Mouse (Mus musculus) liver, adult (tissue): Measurements from ENCODE around the gene Crhr2.

ENCODE experiments used
- GATA4 ChIP-seq: IDR thresholded peaks from 2 replicates; pipeline ENCODE4 v1.6.1; 2014; ENCODE audit warnings: mild to moderate bottlenecking, low read length; ENCODE audit not compliant: insufficient replicate concordance

The Crhr2 gene

DNA sequence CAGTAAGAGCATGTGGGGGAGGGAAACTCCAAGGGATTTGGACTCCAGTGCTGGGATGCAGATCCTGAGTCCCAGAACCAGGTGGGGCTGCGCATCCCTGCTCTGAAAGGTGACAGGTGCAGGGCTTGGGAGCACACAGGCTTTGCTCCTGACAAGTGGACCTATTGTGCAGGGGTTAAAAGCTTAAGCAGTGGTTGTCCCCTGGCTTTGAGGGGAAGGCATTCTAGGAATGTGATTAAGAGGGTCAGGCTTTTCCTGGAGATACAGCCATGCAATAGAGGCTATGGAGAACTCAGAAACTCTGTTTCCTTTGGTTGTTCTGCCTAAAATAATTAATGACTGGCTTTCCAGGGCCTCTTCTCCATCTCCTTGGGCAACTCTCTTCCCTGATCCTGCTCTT is 609 bp upstream of the Crhr2 start:
- no peak for TF ChIP-seq GATA4

DNA sequence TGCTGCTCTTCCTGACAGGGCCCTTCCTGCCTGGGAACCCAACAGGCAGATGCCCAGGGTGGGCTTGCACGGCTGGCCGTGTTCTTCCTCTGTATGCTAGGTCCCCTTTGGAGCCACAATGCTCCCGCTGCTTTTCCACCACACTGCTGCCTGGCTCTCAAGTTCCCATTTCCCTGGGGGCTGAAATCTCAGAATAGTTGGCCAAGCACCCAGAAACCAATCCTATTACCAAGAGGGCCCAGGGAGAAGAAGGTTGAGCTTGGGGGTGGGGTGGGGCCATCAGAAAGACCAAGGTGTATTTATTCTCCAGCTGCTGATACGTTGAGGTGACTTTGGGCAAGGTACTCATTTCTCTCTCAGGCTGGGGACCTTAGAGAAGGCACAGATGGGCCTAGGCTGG is 1.5 kb downstream of the Crhr2 start:
- TF ChIP-seq GATA4 = no peak

DNA sequence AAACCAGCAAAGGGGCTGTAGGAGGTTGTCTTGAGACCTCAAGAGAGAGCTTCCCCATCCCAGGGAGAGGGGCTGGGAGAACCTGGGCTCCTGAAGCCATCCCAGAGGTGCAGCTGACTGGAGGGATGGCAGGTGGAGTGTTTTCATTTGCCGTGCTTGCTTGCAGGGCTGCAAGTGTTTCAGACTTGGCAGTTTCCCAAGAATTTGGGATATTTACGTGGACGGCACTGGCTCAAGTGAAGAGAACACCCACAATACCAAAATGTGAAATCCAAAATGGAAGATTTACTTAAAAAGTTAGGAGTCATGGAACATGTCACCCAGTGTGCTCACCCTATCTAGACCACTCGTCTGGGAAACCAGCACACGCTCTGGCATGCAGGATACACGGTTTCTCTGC is 2.2 kb downstream of the Crhr2 start:
- no peak for TF ChIP-seq GATA4

DNA sequence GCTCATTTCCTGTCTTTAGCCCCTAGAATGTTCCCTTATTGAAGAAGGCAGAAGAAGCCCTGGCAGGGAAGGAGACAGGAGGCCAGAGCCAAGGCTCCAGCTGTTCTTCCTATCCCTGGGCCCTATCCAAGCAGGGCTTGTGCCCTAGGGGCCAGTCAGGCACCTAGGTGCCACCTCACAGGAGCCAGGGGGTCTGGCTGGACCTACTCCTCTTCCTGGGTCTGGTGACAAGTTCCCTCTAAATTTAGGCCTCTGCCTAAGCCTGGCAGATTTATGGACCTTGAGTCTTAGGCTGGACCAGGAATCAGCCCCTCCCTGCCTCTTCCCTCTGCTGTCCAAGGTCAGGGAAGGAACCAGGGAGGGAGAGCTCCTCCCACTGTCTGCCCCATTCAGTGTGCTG is 4.4 kb downstream of the Crhr2 start:
- no peak for TF ChIP-seq GATA4

DNA sequence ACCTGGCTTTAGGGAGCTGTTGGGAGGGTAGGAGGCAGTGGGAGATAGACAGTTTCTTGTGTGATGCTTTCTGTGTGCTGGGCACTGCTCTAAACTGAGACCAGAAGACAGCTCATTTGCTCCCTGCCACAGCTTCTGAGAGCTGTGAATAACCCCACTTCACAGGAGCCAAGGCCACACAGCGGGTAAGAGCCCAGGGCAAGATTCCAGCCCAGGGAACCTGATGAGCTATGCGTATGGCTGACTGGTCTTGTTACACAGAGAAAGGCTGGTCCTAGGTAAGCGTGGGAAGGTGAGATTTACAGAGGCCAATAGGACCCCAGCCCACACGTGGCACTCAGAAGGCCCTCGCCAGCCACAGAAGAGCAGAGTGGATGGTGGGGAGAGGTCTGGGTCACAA is 6.2 kb downstream of the Crhr2 start:
- TF ChIP-seq GATA4 = no peak

DNA sequence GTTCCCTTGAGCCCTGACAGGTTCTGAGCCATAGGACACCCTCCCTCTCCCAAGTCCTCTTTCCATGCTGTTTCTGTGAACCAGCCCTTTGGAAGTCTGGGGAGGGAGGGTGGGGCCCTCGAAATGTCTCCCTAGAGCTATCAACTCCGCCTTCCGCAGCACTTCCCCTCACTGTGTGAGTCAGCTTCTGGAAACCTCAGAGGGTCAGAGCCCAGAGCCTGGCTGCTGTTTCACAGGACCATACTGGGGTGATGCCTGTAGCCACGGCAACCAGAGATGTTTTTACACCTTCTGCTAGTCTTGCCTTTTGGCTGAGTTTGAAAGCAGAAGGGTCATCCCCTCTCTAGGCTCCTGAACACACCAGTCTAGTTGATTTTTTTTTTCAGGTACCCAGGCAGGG is 9.8 kb downstream of the Crhr2 start:
- no peak for TF ChIP-seq GATA4

DNA sequence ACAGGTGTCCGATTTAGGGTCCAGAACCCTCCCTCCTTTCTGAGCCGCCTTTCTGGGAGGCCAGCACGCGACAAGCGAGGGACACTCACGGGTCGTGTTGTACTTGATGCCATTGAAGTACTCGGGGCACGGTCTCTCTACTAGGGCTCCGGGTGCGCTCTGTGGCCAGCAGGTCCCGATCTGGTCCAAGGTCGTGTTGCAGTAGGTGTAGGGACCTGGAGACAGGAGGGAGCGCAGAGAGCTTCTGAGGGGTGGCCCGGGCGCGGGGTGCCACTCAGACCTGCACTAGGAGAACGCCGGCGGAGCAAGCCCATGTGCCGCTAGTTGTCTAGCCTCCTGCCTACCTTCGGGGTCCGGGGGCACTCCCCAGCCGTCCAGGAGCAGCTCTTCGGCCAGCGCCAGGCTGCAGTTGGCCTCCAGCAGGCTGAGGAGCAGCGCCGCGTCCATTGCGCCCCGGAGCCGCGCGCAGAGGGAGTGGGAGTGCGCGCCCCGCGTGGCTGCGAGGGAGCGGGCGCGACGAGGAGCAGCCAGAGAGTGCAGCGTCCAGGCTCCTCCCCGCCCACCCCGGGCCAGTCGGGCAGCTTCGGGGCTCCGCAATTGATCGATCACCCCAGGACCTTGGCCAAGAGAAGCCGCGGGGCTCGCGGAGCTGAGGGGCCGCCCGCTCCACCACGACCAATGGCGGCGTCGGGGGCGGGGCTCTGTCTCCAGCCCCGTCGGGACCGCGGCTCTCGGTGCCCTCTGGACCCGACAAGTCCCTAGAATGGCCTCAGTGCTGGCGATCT is 15.3 kb downstream of the Crhr2 start:
- no peak for TF ChIP-seq GATA4

DNA sequence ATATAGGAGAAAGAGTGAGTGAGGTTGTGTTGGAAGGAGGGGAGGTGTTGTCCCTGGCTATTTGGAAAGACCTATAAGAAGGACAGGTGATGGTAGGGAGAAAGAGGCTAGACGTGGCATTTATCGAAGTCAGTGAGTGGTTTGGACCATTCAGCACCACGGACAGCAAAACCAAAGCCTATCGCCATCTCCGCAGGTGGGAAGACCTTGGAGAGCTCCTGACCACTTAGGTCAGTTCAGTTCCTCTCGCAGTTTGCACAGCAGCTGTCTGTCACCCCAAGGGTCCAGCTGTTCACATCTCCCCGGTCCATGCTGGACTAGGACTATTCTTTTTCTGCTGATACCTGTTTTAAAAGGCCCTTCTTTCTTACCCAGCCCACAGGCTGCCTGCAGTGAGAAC is 24.5 kb downstream of the Crhr2 start:
- TF ChIP-seq GATA4 = no peak; the same call in 1 of the 2 replicates

DNA sequence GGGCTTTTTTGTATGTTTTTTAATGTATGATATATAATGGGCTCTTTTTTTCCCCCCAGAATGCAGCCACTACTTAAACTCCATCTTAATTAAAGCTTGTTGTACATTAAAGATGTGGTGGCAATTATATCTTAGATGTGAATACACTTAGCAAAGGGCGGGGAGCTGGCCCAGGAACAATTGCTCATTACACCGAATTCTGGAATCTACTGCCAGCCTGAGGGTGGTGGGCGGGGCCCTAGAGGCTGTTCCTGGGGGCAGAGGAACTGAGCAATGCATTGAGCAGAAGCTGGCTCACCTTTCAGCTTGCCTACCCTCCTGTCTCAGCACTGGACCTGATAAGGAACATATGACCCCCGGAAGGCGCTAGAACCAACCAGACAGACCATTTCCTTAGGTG is 34.2 kb downstream of the Crhr2 start:
- TF ChIP-seq GATA4 = no peak

DNA sequence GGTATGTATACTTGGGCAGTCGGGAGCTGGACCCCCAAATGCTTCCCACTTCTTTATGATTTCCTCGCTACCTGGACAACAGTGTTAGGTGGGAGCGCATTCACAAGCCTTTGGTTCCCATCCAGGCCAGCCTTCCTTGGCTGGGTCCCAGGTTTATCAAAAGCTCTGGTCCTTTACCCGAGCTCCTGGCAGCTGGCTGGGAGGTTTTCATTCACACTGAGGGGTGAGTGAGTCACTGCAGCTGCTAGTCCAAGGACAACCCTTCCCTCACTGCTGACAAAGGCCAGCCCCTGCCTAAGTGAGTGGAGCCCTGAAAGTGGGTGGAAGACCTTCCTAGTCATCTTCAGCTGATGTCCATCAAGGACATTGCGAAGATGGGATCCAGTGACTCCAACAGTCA is 34.8 kb downstream of the Crhr2 start:
- TF ChIP-seq GATA4 = no peak

DNA sequence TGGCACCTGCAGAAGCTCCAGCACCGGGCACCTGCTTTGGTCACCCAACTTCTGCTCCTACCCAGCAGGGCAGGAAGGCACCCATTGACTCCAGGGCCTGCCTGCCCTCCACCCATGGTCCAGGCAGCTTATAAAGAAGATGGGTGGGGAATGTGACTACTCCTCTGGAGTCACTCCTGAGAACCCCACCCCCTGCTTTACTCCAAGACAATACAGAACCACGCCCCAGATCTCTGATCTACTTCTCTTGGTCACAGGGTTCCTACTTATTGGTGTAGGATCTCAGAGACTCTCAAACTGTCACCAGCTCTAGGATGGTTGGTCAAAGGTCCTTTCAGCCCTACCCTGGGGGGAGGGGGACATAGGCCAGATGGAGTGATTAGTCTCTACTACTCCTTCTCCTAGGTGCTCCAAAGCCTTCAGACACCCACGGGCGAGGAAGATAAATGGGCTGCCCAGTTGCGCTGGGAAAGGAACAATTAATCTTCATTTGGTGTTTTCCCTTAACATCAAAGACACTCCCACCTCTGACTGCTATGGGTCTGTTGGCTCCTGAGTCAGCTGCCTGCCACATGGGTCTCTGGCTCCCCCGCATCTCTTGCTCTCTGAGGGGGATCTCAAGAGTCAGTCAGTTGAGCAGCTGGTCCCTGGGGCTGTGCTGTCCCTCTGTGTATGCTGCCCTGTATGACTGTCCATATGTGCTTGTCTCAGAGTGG is 39.2 kb downstream of the Crhr2 start:
- no peak for TF ChIP-seq GATA4

DNA sequence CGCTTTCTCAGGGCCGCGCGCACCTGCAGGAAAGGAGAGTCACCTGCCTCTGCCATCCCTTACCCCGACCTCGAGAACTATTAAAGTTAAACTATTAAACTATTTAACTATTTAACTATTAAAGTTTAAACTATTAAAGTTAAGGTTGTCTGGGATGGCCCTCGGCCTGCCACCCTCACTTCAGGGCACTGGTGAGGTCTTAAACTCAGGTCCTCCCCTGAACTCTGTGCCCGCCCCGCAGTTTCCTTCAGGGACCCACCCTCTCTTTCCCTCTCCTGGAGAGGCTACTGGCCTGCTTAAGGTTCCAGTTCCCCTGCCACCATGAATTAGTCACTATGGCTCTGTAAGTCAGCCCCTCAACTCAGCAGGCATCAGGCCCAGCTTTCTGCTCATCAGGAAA is 41.4 kb downstream of the Crhr2 start:
- TF ChIP-seq GATA4 = no peak

DNA sequence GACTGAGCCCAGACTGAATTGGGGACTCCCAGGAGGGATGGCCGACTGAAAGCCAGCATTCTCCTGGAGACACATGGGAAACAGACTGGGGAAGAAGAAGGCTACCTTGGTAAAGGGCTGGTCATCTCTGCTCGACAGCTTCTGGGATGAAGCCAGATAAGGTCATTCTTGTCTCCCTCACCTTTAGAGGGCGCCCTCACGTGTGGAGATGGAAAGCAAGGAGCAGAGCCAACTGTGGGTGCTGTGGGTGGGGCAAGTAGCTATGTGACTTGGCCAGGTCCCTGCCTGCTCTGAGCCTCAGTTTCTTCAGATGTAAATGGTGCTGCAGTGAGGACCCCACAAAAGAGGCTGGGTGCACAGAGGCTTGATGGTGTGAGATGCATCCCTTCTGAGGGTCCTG is 42.2 kb downstream of the Crhr2 start:
- TF ChIP-seq GATA4 = no peak

DNA sequence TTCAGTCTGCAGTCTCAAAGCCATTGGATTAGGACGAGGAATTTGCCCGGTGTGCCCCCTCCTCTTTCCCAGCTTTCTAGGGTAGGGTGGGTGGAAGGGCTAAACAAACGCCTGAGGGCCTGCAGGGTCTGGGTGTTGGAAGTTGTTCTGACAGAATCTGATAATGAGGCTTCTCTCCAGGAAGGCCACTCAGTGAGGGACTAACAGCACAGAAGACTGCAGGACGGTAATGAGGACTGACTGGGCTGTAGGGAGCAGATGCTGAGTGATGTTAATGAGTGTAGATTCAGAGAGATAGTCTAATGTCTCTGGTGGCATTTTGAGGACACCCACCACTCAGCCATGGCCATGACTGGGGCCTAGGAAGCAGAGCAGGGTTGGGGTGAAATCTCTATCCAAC is 45.5 kb downstream of the Crhr2 start:
- TF ChIP-seq GATA4 = no peak

DNA sequence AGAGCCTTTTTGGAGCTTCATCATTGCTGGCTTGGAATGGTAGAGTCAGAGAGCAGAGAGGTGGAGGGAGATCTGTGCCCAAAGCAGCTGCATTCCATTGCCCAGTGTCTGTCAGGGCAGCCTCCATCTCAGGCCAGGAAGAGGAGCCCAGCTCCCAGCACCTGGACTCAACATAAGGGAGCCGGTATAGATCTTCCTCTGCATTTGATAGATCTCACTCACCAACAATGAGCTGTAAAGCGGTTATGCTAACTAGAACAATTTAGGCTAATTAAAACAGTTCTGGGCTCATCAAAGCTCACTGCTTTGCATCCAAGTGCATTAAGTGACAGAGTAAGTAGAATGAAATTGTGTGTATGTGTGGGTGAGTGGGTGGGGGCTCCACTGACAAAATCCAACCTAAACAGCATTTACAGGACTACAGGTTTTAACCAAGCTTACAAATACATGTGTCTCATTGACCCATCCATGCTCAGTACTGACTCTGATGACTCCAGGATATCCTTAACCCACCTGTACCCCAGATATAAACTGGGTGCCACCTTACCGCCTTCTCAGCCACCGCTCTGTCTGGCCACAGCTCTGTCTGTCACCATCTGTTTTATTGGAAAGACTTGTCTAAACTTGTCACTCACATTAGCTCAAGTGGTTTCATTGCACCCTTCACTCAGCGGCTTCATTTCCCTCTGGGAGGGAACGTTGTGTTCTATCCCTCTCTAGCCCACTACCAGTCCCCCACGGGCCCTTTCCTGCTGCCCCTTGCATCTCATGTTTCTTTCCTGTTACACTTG is 50.4 kb downstream of the Crhr2 start:
- TF ChIP-seq GATA4 = no peak

DNA sequence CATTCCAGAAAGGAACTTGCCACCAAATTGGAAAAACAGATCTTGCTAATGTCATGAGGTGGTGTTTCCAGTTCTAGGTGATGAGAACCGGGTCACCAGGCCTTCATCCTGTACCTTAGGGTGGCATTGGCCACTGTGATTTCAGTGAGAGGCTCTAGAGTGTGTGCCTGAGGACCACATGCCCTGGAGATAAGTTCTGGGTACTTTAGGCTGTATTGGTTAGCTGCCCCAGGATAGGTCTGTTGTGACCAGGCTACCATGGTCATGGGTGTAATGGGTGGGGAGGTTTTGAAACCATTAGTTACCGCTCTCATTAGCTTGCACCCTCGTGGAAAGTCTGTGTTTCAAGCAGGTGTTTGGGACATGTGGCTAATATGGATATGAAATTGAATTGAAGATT is 51.4 kb downstream of the Crhr2 start:
- no peak for TF ChIP-seq GATA4
